Mouse (Mus musculus): ENCODE results near the gene Ift80. TPM values are rescaled to one million over a fixed set of nuclear protein-coding genes. Genes with fewer than 3 reads are reported as not detected.
A peak's percentile ranks its signal among the peaks of the same experiment; 100 is the strongest.
"Not testable (repeated sequence)": the region's sequence is repeated elsewhere in the genome, so short reads cannot be mapped to it uniquely, and the experiment has no call there.

The Ift80 gene
- total RNA-seq, 2 experiments from 2014 or later, result 20.3 to 30.3 TPM

GRCm38 (mm10) chr3:68986550-68986949 is 17.8 kb downstream of the Ift80 start:
- no peak for DNase-seq

GRCm38 (mm10) chr3:68980898-68981297 is 23.5 kb downstream of the Ift80 start:
- DNase-seq, result peak in 1 of 2 experiments; percentile 15

GRCm38 (mm10) chr3:68979187-68979586 is 25.2 kb downstream of the Ift80 start:
- DNase-seq, result no peak

- no peak for DNase-seq
Measured at GRCm38 (mm10) chr3:68977696-68978095, 26.7 kb downstream of the Ift80 start.

GRCm38 (mm10) chr3:68975533-68976490 is 28.6 kb downstream of the Ift80 start:
- no peak for DNase-seq

- no peak for DNase-seq
Measured at GRCm38 (mm10) chr3:68974639-68975532, 29.5 kb downstream of the Ift80 start.

GRCm38 (mm10) chr3:68973574-68973973 is 30.8 kb downstream of the Ift80 start:
- no peak for DNase-seq

- no peak for DNase-seq
Measured at GRCm38 (mm10) chr3:68969091-68969590, 35.2 kb downstream of the Ift80 start.

- no peak for DNase-seq
Measured at GRCm38 (mm10) chr3:68967404-68967803, 37.0 kb downstream of the Ift80 start.

GRCm38 (mm10) chr3:68966527-68967285 is 37.7 kb downstream of the Ift80 start:
- no peak for DNase-seq

- DNase-seq, result peak in 1 of 2 experiments; percentile 20
Measured at GRCm38 (mm10) chr3:68964682-68965081, 39.7 kb downstream of the Ift80 start.

- no peak for DNase-seq
Measured at GRCm38 (mm10) chr3:68957413-68957812, 47.0 kb downstream of the Ift80 start.

GRCm38 (mm10) chr3:68956454-68956853 is 47.9 kb downstream of the Ift80 start:
- no peak for DNase-seq

GRCm38 (mm10) chr3:68954487-68954886 is 49.9 kb downstream of the Ift80 start:
- peak in 1 of 2 experiments; percentile 29 for DNase-seq

- no peak for DNase-seq
Measured at GRCm38 (mm10) chr3:68952707-68953106, 51.7 kb downstream of the Ift80 start.

GRCm38 (mm10) chr3:68951971-68952370 is 52.4 kb downstream of the Ift80 start:
- DNase-seq, result not testable (repeated sequence)

GRCm38 (mm10) chr3:68949381-68949780 is 55.0 kb downstream of the Ift80 start:
- DNase-seq, result no peak

- no peak for DNase-seq
Measured at GRCm38 (mm10) chr3:68948918-68949317, 55.5 kb downstream of the Ift80 start.

GRCm38 (mm10) chr3:68941867-68942266 is 62.5 kb downstream of the Ift80 start:
- no peak for DNase-seq

- no peak for DNase-seq
Measured at GRCm38 (mm10) chr3:68940311-68940710, 64.1 kb downstream of the Ift80 start.

GRCm38 (mm10) chr3:68939312-68939711 is 65.1 kb downstream of the Ift80 start:
- DNase-seq, result no peak

GRCm38 (mm10) chr3:68936709-68937108 is 67.7 kb downstream of the Ift80 start:
- DNase-seq, result no peak

Data from adrenal gland, postnatal 36 days (tissue).